In the genomic region with DNA sequence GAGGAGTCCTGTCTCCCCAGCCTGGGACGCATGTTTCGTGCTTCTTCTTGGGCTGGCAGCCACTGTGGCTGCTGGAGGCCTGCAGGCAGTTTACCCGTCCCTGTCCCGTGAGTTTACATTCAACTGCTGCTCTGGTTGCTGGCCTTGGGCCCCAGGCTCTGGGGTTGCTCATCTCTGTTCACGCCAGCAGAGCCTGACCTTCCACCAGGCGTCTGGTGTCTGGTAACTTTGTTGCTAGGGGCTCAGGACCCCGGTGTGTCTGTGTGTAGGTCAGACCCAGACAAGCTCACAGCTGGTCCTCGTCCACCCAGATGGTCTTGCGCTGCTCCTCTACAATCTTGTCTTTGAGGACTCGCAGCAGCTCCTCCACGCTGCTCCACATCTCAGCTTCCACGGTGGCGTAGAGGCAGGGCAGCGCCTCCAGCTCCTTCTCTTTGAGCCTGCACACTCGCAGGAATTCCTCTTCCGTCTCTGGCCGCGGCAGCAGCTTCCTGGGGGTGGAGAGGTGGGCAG, we compare ENCODE assay signal across 8 mouse cellular contexts. TPM values are rescaled to one million over a fixed set of nuclear protein-coding genes. Genes with fewer than 3 reads are reported as not detected.
A peak's percentile ranks its signal among the peaks of the same experiment; 100 is the strongest.
DNase-seq lines count a peak whose midpoint lies in the region; ATAC-seq and TF ChIP-seq lines count a peak whose summit lies in the region.

No protein-coding gene starts in this region.

- no peaks in the 10 kb centered on the region for H3K36me3 ChIP-seq in embryonic facial prominence, embryonic 12.5 days
- H3K36me3 ChIP-seq in hindbrain, postnatal 0 days (ENCODE audit: insufficient read depth, low read length), result no peaks in the 10 kb centered on the region

- H3K27me3 ChIP-seq in embryonic facial prominence, embryonic 12.5 days, result peaks cover 6% of the 10 kb centered on the region; the same call in 1 of the 2 replicates
- H3K27me3 ChIP-seq in hindbrain, postnatal 0 days (ENCODE audit: insufficient read depth, low read length), result no peaks in the 10 kb centered on the region

- no peak for TF ChIP-seq CTCF in lung, adult 2 months (IDR thresholded peaks at IDR 0.05; ENCODE audit: insufficient read depth, low read length)
- no peak for TF ChIP-seq CTCF in hindbrain, postnatal 0 days (IDR thresholded peaks at IDR 0.05; ENCODE audit: low read depth)

- no peak for TF ChIP-seq POLR2A in lung, adult 2 months (IDR thresholded peaks at IDR 0.05; ENCODE audit: borderline replicate concordance, extremely low read depth, low read depth, low read length)

- DNase-seq in lung, adult 2 months, result no peak
- no peak for DNase-seq in lung, adult 18-20 months
- peak; percentile 28 for DNase-seq in hindbrain, postnatal 0 days (ENCODE audit: low spot score)
- DNase-seq in lung, postnatal 36 days, result peak; percentile 8
- peak; percentile 83 for DNase-seq in testis, postnatal 14 days (ENCODE audit: low spot score)
- DNase-seq in layer of hippocampus, adult 9-10 months (ENCODE audit: low spot score), result no peak
- DNase-seq in kidney, postnatal 25 days, result no peak

- ATAC-seq in embryonic facial prominence, embryonic 12.5 days (ENCODE audit: insufficient number of reproducible peaks, insufficient read depth, low FRiP score, low TSS enrichment), result no peak
- peak; percentile 27; the same call in 1 of the 2 replicates for ATAC-seq in hindbrain, postnatal 0 days

- peaks cover 10% of the 10 kb centered on the region for H3K4me1 ChIP-seq in lung, adult 2 months (ENCODE audit: control insufficient read depth, insufficient read depth, low read length)
- H3K4me1 ChIP-seq in embryonic facial prominence, embryonic 12.5 days, result peaks cover 26% of the 10 kb centered on the region
- H3K4me1 ChIP-seq in hindbrain, postnatal 0 days (ENCODE audit: insufficient read depth, low read length), result peaks cover 8% of the 10 kb centered on the region; the same call in 1 of the 2 replicates

- H3K27ac ChIP-seq in embryonic facial prominence, embryonic 12.5 days, result 0 out of 2 replicates have a peak overlapping the region, but pooled peaks have one; percentile 58
- no peak overlapping the region for H3K27ac ChIP-seq in hindbrain, postnatal 0 days

- WGBS in lung, adult 2 months, result 17% methylated on average over 18 of the region's 18 CpGs
- WGBS in embryonic facial prominence, embryonic 12.5 days, result 12% methylated on average over 18 of the region's 18 CpGs
- WGBS in hindbrain, postnatal 0 days, result 18% methylated on average over 18 of the region's 18 CpGs

- H3K4me2 ChIP-seq in embryonic facial prominence, embryonic 12.5 days (replicated peaks), result peak overlapping the region; percentile 41
- H3K4me2 ChIP-seq in hindbrain, postnatal 0 days (ENCODE audit: low read depth, low read length), result peak overlapping the region; percentile 21; the same call in 1 of the 2 replicates

- 0 out of 2 replicates have a peak overlapping the region, but pooled peaks have one; percentile 30 for H3K9ac ChIP-seq in embryonic facial prominence, embryonic 12.5 days
- no peak overlapping the region for H3K9ac ChIP-seq in hindbrain, postnatal 0 days (replicated peaks; ENCODE audit: low read length)

- H3K4me3 ChIP-seq in lung, adult 2 months (replicated peaks; ENCODE audit: extremely low read depth, low read depth, low read length), result peak overlapping the region; percentile 40
- peak overlapping the region; percentile 7; the same call in 1 of the 2 replicates for H3K4me3 ChIP-seq in embryonic facial prominence, embryonic 12.5 days
- H3K4me3 ChIP-seq in hindbrain, postnatal 0 days (ENCODE audit: low read length), result no peak overlapping the region

- no peaks in the 10 kb centered on the region for H3K9me3 ChIP-seq in embryonic facial prominence, embryonic 12.5 days
- H3K9me3 ChIP-seq in hindbrain, postnatal 0 days (ENCODE audit: low read length), result no peaks in the 10 kb centered on the region

RNA-seq across cellular contexts. Expression of a gene that starts 42.9 kb away (rescaled TPM):
- polyA plus RNA-seq in lung, adult 2 months (2012; rRNA removed), result 112 and 120 TPM in 2 replicates
- 30.5 and 57.8 TPM in 2 replicates for polyA plus RNA-seq in embryonic facial prominence, embryonic 12.5 days (2016; fragmentation: Nextera tagmentation; extraction: Ambion mirVana)
- total RNA-seq in hindbrain, postnatal 0 days (2014; rRNA removed), result 201 and 208 TPM in 2 replicates
- polyA plus RNA-seq in hindbrain, postnatal 0 days (2015; fragmentation: Nextera tagmentation; extraction: Ambion mirVana), result 32.8 and 35.9 TPM in 2 replicates

Comparison
In these comparisons a context has a peak if more than half of its experiments do, and no peak if none do; other contexts are left out.
1. DNase-seq: peak in hindbrain, postnatal 0 days (single experiment), lung, postnatal 36 days (single experiment) and testis, postnatal 14 days (single experiment); none in lung, adult 2 months (single experiment), lung, adult 18-20 months (0 of 2), layer of hippocampus, adult 9-10 months (single experiment) and kidney, postnatal 25 days (0 of 2).